Mouse (Mus musculus): ENCODE data around the gene Chid1. TPM values are rescaled to one million over a fixed set of nuclear protein-coding genes. Genes with fewer than 3 reads are reported as not detected.

Chid1 gene
- polyA plus RNA-seq, 1 experiment from 2014 or later: 35.9 TPM

DNA sequence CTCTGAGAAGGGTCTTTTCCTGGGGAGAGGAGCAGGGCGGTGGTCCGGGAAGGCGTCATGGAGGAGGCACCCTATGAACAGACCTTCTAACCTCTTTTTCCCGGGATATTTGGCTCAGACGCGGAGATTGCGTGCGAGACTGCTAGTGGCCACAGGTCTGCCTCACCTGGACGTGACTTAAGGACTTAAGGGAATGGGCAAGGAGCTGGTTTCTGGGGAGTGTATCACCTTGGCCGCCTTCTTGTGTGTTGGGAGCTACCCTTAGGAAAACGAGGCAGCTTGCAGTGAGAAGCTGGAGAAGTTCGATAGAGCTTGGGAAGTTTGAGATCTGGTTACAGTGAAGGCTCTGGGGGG lies 63.9 kb downstream of the Chid1 start:
- peaks cover 19% of the 10 kb centered on the region for H3K36me3 ChIP-seq
- H3K4me3 ChIP-seq: peak overlapping the region; percentile 80
- peak overlapping the region; percentile 84 for H3K4me2 ChIP-seq
- 0 out of 2 replicates have a peak, but pooled peaks have one; percentile 10 for ATAC-seq (ENCODE audit: insufficient number of reproducible peaks, low FRiP score)
- no peaks in the 10 kb centered on the region for H3K9me3 ChIP-seq (replicated peaks)
- H3K4me1 ChIP-seq (replicated peaks): peaks cover 54% of the 10 kb centered on the region
- H3K27ac ChIP-seq (ENCODE audit: poor library complexity, severe bottlenecking): peak overlapping the region; percentile 93
- peak overlapping the region; percentile 83 for H3K9ac ChIP-seq
- WGBS: under 1% methylated on average over 12 of the region's 12 CpGs
- H3K27me3 ChIP-seq (replicated peaks): no peaks in the 10 kb centered on the region

DNA sequence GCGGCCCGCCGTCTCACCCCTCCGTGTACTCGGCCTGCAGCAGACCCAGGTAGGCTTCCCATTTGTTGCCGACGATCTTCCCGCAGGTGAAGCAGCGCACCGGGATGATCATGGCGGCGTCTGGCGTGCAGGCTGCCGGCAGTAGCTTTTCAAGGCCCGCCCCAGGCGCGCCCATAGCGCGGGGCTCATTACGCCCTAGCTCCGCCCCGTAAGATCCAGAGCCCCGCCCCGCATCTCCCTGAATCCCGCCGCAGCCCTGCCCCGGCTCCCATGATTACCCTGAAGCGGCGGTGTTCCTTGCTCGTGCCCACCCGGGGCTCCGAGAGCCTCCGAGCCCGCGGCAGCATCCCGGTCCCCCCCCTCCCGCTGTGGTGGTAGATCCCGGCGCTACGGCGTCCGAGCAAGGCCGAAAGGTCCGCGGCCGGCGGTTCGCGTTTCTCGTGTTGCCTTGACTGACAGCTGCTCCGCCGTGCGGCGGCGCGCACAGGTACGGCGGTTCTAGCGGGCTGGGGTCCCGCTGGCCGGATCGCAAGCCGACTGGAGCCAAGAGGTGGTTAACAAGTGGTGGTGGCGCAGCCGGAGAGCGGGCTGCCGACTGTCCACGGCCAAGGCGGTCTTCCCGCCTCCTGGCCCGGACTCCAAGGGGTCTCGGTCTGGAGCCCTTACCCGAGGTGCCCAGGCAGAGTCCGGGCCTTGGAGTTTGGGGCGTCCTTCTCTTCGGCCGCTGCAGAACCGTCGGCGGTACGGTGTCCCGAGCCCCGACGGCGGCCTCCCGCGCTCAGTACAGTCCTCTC lies 64.4 kb downstream of the Chid1 start, which contains the start of the genes Polr2l and Tspan4:
Gene Polr2l (minus strand): TSS at position 122 of the 794 bp plus-strand sequence.
Gene Tspan4 (plus strand): TSS at position 230 of the 794 bp plus-strand sequence.
- peak within 1 kb of the TSS; percentile 83 for H3K9ac ChIP-seq
- no peaks in the 10 kb centered on the region for H3K9me3 ChIP-seq (replicated peaks)
- ATAC-seq (ENCODE audit: insufficient number of reproducible peaks, low FRiP score): peak; percentile 70
- peak within 1 kb of the TSS; percentile 93 for H3K27ac ChIP-seq (ENCODE audit: poor library complexity, severe bottlenecking)
- WGBS: under 1% methylated on average over 87 of the region's 87 CpGs
- H3K4me1 ChIP-seq (replicated peaks): peaks cover 53% of the 10 kb centered on the region
- no peaks in the 10 kb centered on the region for H3K27me3 ChIP-seq (replicated peaks)
- peak within 1 kb of the TSS; percentile 84 for H3K4me2 ChIP-seq
- peak within 1 kb of the TSS; percentile 80 for H3K4me3 ChIP-seq
- H3K36me3 ChIP-seq: peaks cover 25% of the 10 kb centered on the region

DNA sequence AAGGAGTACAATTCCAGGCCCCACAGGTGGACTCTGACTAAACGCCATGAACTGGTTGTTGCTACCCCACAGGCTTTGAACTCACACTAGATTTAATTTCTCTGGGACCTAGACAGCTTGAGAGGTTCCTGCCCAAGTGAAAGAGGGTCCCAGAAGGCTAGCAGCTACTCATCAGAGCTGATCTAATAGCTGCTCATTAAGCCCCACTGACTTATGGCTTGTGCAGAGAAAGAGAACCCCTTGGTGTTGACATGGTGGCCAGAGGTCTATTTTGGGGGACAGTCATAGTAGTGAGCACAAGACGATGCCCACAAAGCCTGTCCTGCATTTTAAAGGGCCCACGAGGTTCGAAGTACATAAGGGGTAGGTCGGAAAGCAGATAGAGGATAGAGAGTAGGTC lies 65.5 kb downstream of the Chid1 start:
- peak overlapping the region; percentile 80 for H3K4me3 ChIP-seq
- H3K4me2 ChIP-seq: peak overlapping the region; percentile 84
- peak overlapping the region; percentile 83 for H3K9ac ChIP-seq
- H3K27me3 ChIP-seq (replicated peaks): no peaks in the 10 kb centered on the region
- peaks cover 35% of the 10 kb centered on the region for H3K36me3 ChIP-seq
- H3K9me3 ChIP-seq (replicated peaks): no peaks in the 10 kb centered on the region
- H3K27ac ChIP-seq (ENCODE audit: poor library complexity, severe bottlenecking): no peak overlapping the region
- H3K4me1 ChIP-seq (replicated peaks): peaks cover 60% of the 10 kb centered on the region
- ATAC-seq (ENCODE audit: insufficient number of reproducible peaks, low FRiP score): no peak
- 9% methylated on average over 5 of the region's 5 CpGs for WGBS

DNA sequence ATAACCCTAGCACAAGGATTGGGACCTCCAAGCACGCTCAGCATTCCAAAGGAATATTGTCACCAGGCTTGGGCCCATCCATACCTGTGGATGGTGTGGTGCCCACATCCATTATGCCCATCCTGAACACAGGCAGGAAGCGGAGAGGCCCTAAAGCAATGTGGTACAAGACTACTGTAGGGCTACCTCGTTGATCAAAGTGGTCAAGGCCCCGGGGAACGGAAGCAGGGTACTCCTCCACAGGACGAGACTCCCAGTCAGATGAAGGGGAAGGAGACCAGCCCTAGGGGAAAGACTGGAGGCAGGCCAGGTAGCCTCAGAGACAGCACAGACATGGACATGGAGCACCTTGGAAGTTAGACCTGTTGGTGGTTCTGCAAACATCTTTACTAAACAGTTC lies 66.9 kb downstream of the Chid1 start:
- Histone ChIP-seq H3K36me3 (peaks cover 36% of the 10 kb centered on the region), H3K27ac (ENCODE audit: poor library complexity, severe bottlenecking) (no peak overlapping the region), H3K9me3 (replicated peaks) (no peaks in the 10 kb centered on the region), H3K4me3 (no peak overlapping the region), H3K4me2 (no peak overlapping the region), H3K27me3 (replicated peaks) (no peaks in the 10 kb centered on the region), H3K9ac (no peak overlapping the region), H3K4me1 (replicated peaks) (peaks cover 62% of the 10 kb centered on the region)
- no peak for ATAC-seq (ENCODE audit: insufficient number of reproducible peaks, low FRiP score)
- WGBS: 85% methylated on average over 6 of the region's 6 CpGs

- Histone ChIP-seq H3K9ac (no peak overlapping the region), H3K4me2 (no peak overlapping the region), H3K27ac (ENCODE audit: poor library complexity, severe bottlenecking) (no peak overlapping the region), H3K27me3 (replicated peaks) (no peaks in the 10 kb centered on the region), H3K4me1 (replicated peaks) (peaks cover 57% of the 10 kb centered on the region), H3K4me3 (no peak overlapping the region), H3K36me3 (peaks cover 36% of the 10 kb centered on the region), H3K9me3 (replicated peaks) (no peaks in the 10 kb centered on the region)
- WGBS: 76% methylated on average over 6 of the region's 6 CpGs
- ATAC-seq (ENCODE audit: insufficient number of reproducible peaks, low FRiP score): no peak
Observed at GRCm38 (mm10) chr7:141472226-141472625, 67.4 kb downstream of the Chid1 start.

- H3K9me3 ChIP-seq (replicated peaks): no peaks in the 10 kb centered on the region
- ATAC-seq (ENCODE audit: insufficient number of reproducible peaks, low FRiP score): no peak
- no peak overlapping the region for H3K9ac ChIP-seq
- H3K27me3 ChIP-seq (replicated peaks): no peaks in the 10 kb centered on the region
- H3K36me3 ChIP-seq: peaks cover 36% of the 10 kb centered on the region
- no peak overlapping the region for H3K4me3 ChIP-seq
- H3K4me2 ChIP-seq: no peak overlapping the region
- WGBS: 93% methylated on average over 1 of the region's 1 CpGs
- peak overlapping the region; percentile 8; the same call in 1 of the 2 replicates for H3K27ac ChIP-seq (ENCODE audit: poor library complexity, severe bottlenecking)
- peaks cover 54% of the 10 kb centered on the region for H3K4me1 ChIP-seq (replicated peaks)
Observed at GRCm38 (mm10) chr7:141471236-141471635, 68.4 kb downstream of the Chid1 start.

DNA sequence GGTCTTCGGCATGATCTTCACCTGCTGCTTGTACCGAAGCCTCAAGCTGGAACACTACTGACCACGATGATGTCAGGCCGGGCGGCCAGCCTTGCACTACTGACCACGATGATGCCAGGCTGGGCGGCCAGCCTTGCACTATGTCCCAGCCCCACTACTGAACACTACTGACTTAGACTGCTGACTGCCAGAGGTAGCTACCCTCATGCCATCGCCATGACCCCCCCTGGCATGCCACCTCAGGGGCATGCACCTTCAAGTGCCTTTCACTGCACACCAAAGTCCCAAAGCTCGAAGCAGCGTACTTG lies 69.1 kb downstream of the Chid1 start:
- H3K4me1 ChIP-seq (replicated peaks): peaks cover 53% of the 10 kb centered on the region
- H3K27ac ChIP-seq (ENCODE audit: poor library complexity, severe bottlenecking): no peak overlapping the region
- no peak overlapping the region for H3K4me3 ChIP-seq
- H3K36me3 ChIP-seq: peaks cover 36% of the 10 kb centered on the region
- H3K9me3 ChIP-seq (replicated peaks): no peaks in the 10 kb centered on the region
- no peak for ATAC-seq (ENCODE audit: insufficient number of reproducible peaks, low FRiP score)
- WGBS: 92% methylated on average over 10 of the region's 10 CpGs
- H3K27me3 ChIP-seq (replicated peaks): peaks cover 6% of the 10 kb centered on the region
- H3K9ac ChIP-seq: no peak overlapping the region
- H3K4me2 ChIP-seq: no peak overlapping the region

DNA sequence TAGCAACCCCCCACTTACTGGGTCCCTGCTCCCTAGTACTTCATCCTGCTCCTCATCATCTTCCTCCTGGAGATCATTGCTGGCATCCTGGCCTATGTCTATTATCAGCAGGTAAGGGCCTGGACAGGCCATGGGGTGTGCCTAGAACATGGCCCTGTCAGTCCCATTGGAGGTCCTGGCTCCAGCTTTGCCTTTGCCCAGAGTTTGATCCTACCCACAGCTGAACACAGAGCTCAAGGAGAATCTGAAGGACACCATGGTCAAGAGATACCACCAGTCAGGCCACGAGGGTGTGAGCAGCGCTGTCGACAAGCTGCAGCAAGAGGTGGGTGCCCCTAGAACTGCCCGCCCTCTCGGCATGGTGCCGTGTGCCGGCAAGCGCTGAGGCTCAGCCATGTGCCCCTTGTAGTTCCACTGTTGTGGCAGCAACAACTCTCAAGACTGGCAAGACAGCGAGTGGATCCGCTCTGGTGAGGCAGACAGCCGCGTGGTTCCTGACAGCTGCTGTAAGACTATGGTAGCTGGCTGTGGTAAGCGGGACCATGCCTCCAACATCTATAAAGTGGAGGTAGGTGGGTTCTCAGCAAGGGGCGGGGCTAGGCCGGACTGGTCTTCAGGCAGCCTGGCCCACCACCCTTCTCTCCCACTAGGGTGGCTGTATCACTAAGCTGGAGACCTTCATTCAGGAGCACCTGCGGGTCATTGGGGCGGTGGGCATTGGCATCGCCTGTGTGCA lies 69.6 kb downstream of the Chid1 start:
- 84% methylated on average over 18 of the region's 18 CpGs for WGBS
- H3K4me1 ChIP-seq (replicated peaks): peaks cover 57% of the 10 kb centered on the region
- H3K9me3 ChIP-seq (replicated peaks): no peaks in the 10 kb centered on the region
- no peak for ATAC-seq (ENCODE audit: insufficient number of reproducible peaks, low FRiP score)
- peaks cover 11% of the 10 kb centered on the region for H3K27me3 ChIP-seq (replicated peaks)
- peak overlapping the region; percentile 99; the same call in 1 of the 2 replicates for H3K27ac ChIP-seq (ENCODE audit: poor library complexity, severe bottlenecking)
- H3K36me3 ChIP-seq: peaks cover 36% of the 10 kb centered on the region
- H3K4me2 ChIP-seq: peak overlapping the region; percentile 93; the same call in 1 of the 2 replicates
- H3K4me3 ChIP-seq: 0 out of 2 replicates have a peak overlapping the region, but pooled peaks have one; percentile 73
- peak overlapping the region; percentile 87 for H3K9ac ChIP-seq

DNA sequence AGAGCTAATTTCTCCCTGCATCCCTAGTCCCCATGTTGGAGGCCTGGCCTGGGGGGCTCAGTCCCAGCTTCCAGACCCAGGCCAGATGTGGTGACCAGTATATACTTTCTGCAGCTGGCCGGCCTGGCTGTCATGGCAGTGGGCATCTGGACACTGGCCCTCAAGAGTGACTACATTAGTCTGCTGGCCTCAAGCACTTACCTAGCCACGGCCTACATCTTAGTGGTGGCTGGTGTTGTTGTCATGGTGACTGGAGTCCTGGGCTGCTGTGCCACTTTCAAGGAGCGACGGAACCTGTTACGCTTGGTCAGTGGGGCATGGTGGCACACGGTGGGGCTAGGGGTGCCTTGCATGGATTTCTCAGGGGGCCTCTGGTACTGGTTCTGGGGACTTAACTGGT lies 70.3 kb downstream of the Chid1 start:
- no peaks in the 10 kb centered on the region for H3K9me3 ChIP-seq (replicated peaks)
- peak overlapping the region; percentile 93 for H3K4me2 ChIP-seq
- peaks cover 64% of the 10 kb centered on the region for H3K4me1 ChIP-seq (replicated peaks)
- H3K27ac ChIP-seq (ENCODE audit: poor library complexity, severe bottlenecking): peak overlapping the region; percentile 99
- H3K9ac ChIP-seq: peak overlapping the region; percentile 87
- peaks cover 18% of the 10 kb centered on the region for H3K27me3 ChIP-seq (replicated peaks)
- H3K4me3 ChIP-seq: peak overlapping the region; percentile 73
- ATAC-seq (ENCODE audit: insufficient number of reproducible peaks, low FRiP score): no peak
- WGBS: 86% methylated on average over 6 of the region's 6 CpGs
- peaks cover 36% of the 10 kb centered on the region for H3K36me3 ChIP-seq

- Histone ChIP-seq H3K9ac (peak overlapping the region; percentile 87), H3K4me2 (peak overlapping the region; percentile 93), H3K4me3 (peak overlapping the region; percentile 73), H3K9me3 (replicated peaks) (no peaks in the 10 kb centered on the region), H3K27ac (ENCODE audit: poor library complexity, severe bottlenecking) (peak overlapping the region; percentile 99), H3K4me1 (replicated peaks) (peaks cover 64% of the 10 kb centered on the region), H3K36me3 (peaks cover 36% of the 10 kb centered on the region), H3K27me3 (replicated peaks) (peaks cover 25% of the 10 kb centered on the region)
- 1% methylated on average over 8 of the region's 8 CpGs for WGBS
- peak; percentile 77 for ATAC-seq (ENCODE audit: insufficient number of reproducible peaks, low FRiP score)
Observed at GRCm38 (mm10) chr7:141468522-141469211, 71.0 kb downstream of the Chid1 start.

DNA sequence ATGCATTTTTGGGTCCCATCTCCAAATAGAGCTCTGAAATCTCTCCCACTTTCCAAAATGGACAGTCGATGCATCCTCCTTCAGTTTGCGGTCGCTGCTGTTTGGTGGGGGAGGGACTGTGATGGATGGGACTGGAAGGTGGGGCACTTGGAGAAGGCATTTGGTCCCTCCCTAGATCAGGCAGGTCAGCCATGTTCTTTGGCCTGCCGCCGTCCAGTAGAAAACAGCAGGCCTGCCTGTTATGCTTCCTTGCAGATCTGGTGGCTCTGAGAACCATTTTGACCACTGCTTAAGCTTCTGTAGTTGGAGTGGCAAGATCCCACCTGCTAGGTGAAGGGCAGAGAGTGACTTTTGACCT lies 71.5 kb downstream of the Chid1 start:
- Histone ChIP-seq H3K4me3 (peak overlapping the region; percentile 73), H3K9me3 (replicated peaks) (no peaks in the 10 kb centered on the region), H3K4me1 (replicated peaks) (peaks cover 64% of the 10 kb centered on the region), H3K27me3 (replicated peaks) (peaks cover 30% of the 10 kb centered on the region), H3K4me2 (peak overlapping the region; percentile 93), H3K27ac (ENCODE audit: poor library complexity, severe bottlenecking) (peak overlapping the region; percentile 99), H3K9ac (peak overlapping the region; percentile 87), H3K36me3 (peaks cover 36% of the 10 kb centered on the region)
- ATAC-seq (ENCODE audit: insufficient number of reproducible peaks, low FRiP score): no peak
- 8% methylated on average over 5 of the region's 5 CpGs for WGBS

All from heart, embryonic 12.5 days (tissue).